Comparison of ENCODE assay signal across 8 mouse cellular contexts in the genomic region with DNA sequence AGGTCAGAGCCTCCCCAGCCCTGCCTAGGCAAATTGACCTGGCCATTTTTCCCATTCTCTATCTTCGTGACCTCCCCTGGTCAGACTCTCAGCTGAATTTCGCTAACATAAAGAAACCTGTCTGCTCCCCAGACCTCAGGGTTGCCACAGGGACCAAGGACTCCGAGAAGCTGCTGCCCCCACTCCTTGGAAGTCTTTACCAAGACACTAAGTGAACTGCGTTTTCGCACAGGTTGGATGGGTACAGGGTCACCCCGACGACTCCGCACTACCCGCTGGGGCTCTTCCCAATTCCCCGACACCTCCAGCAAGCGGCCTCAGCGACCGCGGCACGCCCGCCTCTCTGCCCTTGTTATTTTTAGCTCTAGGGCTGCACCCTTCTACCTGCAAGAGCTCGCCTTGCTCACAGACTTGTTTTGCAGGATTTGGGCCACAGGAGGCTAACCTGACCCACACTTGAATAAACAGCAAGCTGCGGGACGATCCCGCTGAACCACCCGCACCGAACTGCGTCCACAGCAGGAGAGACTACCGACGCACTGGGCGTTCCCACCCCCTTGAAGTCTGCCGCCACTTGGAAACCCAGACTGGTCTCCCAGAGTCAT. TPM values are rescaled to one million over a fixed set of nuclear protein-coding genes. Genes with fewer than 3 reads are reported as not detected.
DNase-seq lines count a peak whose midpoint lies in the region; ATAC-seq and TF ChIP-seq lines count a peak whose summit lies in the region.

No protein-coding gene starts in this region.

- no peak for TF ChIP-seq EP300 in ES-Bruce4 (IDR thresholded peaks at IDR 0.05; ENCODE audit: insufficient read depth, low read depth, low read length)
- no peak for TF ChIP-seq EP300 in lung, postnatal 0 days (IDR thresholded peaks at IDR 0.05)

- no peaks in the 10 kb centered on the region for H3K9me3 ChIP-seq in ES-Bruce4 (replicated peaks; ENCODE audit: control insufficient read depth, insufficient read depth, low read length, poor library complexity, severe bottlenecking)
- no peaks in the 10 kb centered on the region for H3K9me3 ChIP-seq in embryonic facial prominence, embryonic 15.5 days (replicated peaks)
- no peaks in the 10 kb centered on the region for H3K9me3 ChIP-seq in lung, postnatal 0 days (ENCODE audit: low read length)

- TF ChIP-seq CTCF in ES-Bruce4 (IDR thresholded peaks at IDR 0.05; ENCODE audit: low read depth, low read length): no peak
- no peak for TF ChIP-seq CTCF in kidney, adult 2 months (conservative IDR thresholded peaks at IDR 0.05; ENCODE audit: insufficient read depth, insufficient read length, low read depth, low read length)
- peak; percentile 41 for TF ChIP-seq CTCF in lung, postnatal 0 days (IDR thresholded peaks at IDR 0.05)
- no peak for TF ChIP-seq CTCF in left cerebral cortex, adult 2 months (IDR thresholded peaks at IDR 0.05)

- peak overlapping the region; percentile 57 for H3K4me3 ChIP-seq in ES-Bruce4 (ENCODE audit: low read depth, low read length)
- peak overlapping the region; percentile 31 for H3K4me3 ChIP-seq in embryonic facial prominence, embryonic 15.5 days (replicated peaks)
- peak overlapping the region; percentile 20; the same call in 1 of the 2 replicates for H3K4me3 ChIP-seq in kidney, adult 2 months (ENCODE audit: insufficient read depth, low read depth, low read length)
- peak overlapping the region; percentile 17; the same call in 1 of the 2 replicates for H3K4me3 ChIP-seq in lung, postnatal 0 days (ENCODE audit: low read depth, low read length)
- no peak overlapping the region for H3K4me3 ChIP-seq in left cerebral cortex, adult 2 months

- H3K27me3 ChIP-seq in ES-Bruce4 (ENCODE audit: control insufficient read depth, insufficient read depth, low read length, poor library complexity, severe bottlenecking): no peaks in the 10 kb centered on the region
- peaks cover 27% of the 10 kb centered on the region for H3K27me3 ChIP-seq in embryonic facial prominence, embryonic 15.5 days
- no peaks in the 10 kb centered on the region; the same call in 1 of the 2 replicates for H3K27me3 ChIP-seq in kidney, adult 2 months (replicated peaks; ENCODE audit: control insufficient read depth, insufficient read depth, low read length)
- H3K27me3 ChIP-seq in lung, postnatal 0 days (replicated peaks; ENCODE audit: insufficient read depth, low read length): 0 out of 2 replicates have a peak, but pooled peaks cover 13% of the 10 kb centered on the region

- TF ChIP-seq POLR2A in ES-Bruce4 (IDR thresholded peaks at IDR 0.05; ENCODE audit: insufficient read depth, low read length): no peak
- TF ChIP-seq POLR2A in kidney, adult 2 months (IDR thresholded peaks at IDR 0.05; ENCODE audit: low read depth, low read length): no peak

- 6% methylated on average over 27 of the region's 27 CpGs for WGBS in embryonic facial prominence, embryonic 15.5 days
- WGBS in kidney, adult 2 months: 12% methylated on average over 27 of the region's 27 CpGs
- 3% methylated on average over 27 of the region's 27 CpGs for WGBS in lung, postnatal 0 days

- H3K4me1 ChIP-seq in ES-Bruce4 (ENCODE audit: control insufficient read depth, insufficient read depth, low read length): peaks cover 2% of the 10 kb centered on the region
- peaks cover 11% of the 10 kb centered on the region; the same call in 1 of the 2 replicates for H3K4me1 ChIP-seq in embryonic facial prominence, embryonic 15.5 days
- H3K4me1 ChIP-seq in kidney, adult 2 months (ENCODE audit: control insufficient read depth, insufficient read depth, low read length): no peaks in the 10 kb centered on the region
- no peaks in the 10 kb centered on the region for H3K4me1 ChIP-seq in lung, postnatal 0 days (ENCODE audit: insufficient read depth, low read depth, low read length)

- H3K27ac ChIP-seq in ES-Bruce4 (ENCODE audit: insufficient read depth, low read length): no peak overlapping the region
- no peak overlapping the region for H3K27ac ChIP-seq in embryonic facial prominence, embryonic 15.5 days (replicated peaks)
- H3K27ac ChIP-seq in kidney, adult 2 months (ENCODE audit: insufficient read depth, low read depth, low read length): no peak overlapping the region
- H3K27ac ChIP-seq in lung, postnatal 0 days (ENCODE audit: low read length): no peak overlapping the region
- H3K27ac ChIP-seq in left cerebral cortex, adult 2 months: no peak overlapping the region

- peak; percentile 53 for DNase-seq in kidney, adult 2 months
- DNase-seq in lung, postnatal 0 days (ENCODE audit: low spot score): peak; percentile 69
- peak; percentile 33 for DNase-seq in urinary bladder, postnatal 25 days (ENCODE audit: low spot score)
- no peak for DNase-seq in left cerebral cortex, adult 2 months (ENCODE audit: extremely low spot score in 1 of 2, low spot score in 2 of 2)
- no peak for DNase-seq in cerebellum, postnatal 4 days (ENCODE audit: low spot score in 2 of 2)

- H3K9ac ChIP-seq in ES-Bruce4 (ENCODE audit: low read depth, poor library complexity, severe bottlenecking): peak overlapping the region; percentile 31; the same call in 1 of the 2 replicates
- no peak overlapping the region for H3K9ac ChIP-seq in embryonic facial prominence, embryonic 15.5 days
- no peak overlapping the region for H3K9ac ChIP-seq in lung, postnatal 0 days (replicated peaks; ENCODE audit: low read depth)

- H3K4me2 ChIP-seq in embryonic facial prominence, embryonic 15.5 days (replicated peaks): peak overlapping the region; percentile 49
- H3K4me2 ChIP-seq in lung, postnatal 0 days (replicated peaks; ENCODE audit: low read depth, low read length): peak overlapping the region; percentile 55

- H3K36me3 ChIP-seq in ES-Bruce4 (ENCODE audit: control insufficient read depth, insufficient read depth, low read length, poor library complexity, severe bottlenecking): no peaks in the 10 kb centered on the region
- no peaks in the 10 kb centered on the region for H3K36me3 ChIP-seq in embryonic facial prominence, embryonic 15.5 days
- no peaks in the 10 kb centered on the region for H3K36me3 ChIP-seq in kidney, adult 2 months (ENCODE audit: control insufficient read depth, insufficient read depth, low read length)
- H3K36me3 ChIP-seq in lung, postnatal 0 days (ENCODE audit: insufficient read depth, low read length): no peaks in the 10 kb centered on the region

- intact Hi-C loops in left cerebral cortex, adult 2 months (cut with DNase I): no loop called here

- no peak for ATAC-seq in embryonic facial prominence, embryonic 15.5 days (ENCODE audit: insufficient number of reproducible peaks, low FRiP score, low TSS enrichment, low read depth)
- ATAC-seq in lung, postnatal 0 days: peak; percentile 66
- no peak for ATAC-seq in CD4-positive, CD25-positive, alpha-beta regulatory T cell, adult 4 months

RNA-seq across cellular contexts. Expression of gene Bmp4, which starts 7.7 kb away (rescaled TPM):
- polyA plus RNA-seq in ES-Bruce4 (2011; ENCODE audit: insufficient read depth, insufficient read length, low read depth, missing spikeins): 22.0 and 27.9 TPM in 2 replicates
- 40.1 and 42.7 TPM in 2 replicates for polyA plus RNA-seq in embryonic facial prominence, embryonic 15.5 days (2015; fragmentation: Nextera tagmentation; extraction: Ambion mirVana)
- polyA plus RNA-seq in kidney, adult 2 months (2012; rRNA removed): 134 and 149 TPM in 2 replicates
- 34.3 and 42.7 TPM in 2 replicates for polyA plus RNA-seq in lung, postnatal 0 days (2015; fragmentation: Nextera tagmentation; extraction: Ambion mirVana)
- 1 to 10 TPM; 4.2 to 6.0 TPM for total RNA-seq in left cerebral cortex, adult 2 months (2021)
- polyA plus RNA-seq in CD4-positive, CD25-positive, alpha-beta regulatory T cell, adult 4 months (2017; shearing (Covaris generic)): not detected

RNA-seq across cellular contexts. Expression of gene Gm15217, which starts 19.0 kb away (rescaled TPM):
- not detected in 2 replicates for polyA plus RNA-seq in ES-Bruce4 (2011; ENCODE audit: insufficient read depth, insufficient read length, low read depth, missing spikeins)
- polyA plus RNA-seq in embryonic facial prominence, embryonic 15.5 days (2015; fragmentation: Nextera tagmentation; extraction: Ambion mirVana): not detected in 2 replicates
- polyA plus RNA-seq in kidney, adult 2 months (2012; rRNA removed): 34.5 and 40.3 TPM in 2 replicates
- polyA plus RNA-seq in lung, postnatal 0 days (2015; fragmentation: Nextera tagmentation; extraction: Ambion mirVana): 0.76 and 0.93 TPM in 2 replicates
- not detected for total RNA-seq in left cerebral cortex, adult 2 months (2021)
- not detected for polyA plus RNA-seq in CD4-positive, CD25-positive, alpha-beta regulatory T cell, adult 4 months (2017; shearing (Covaris generic))

Comparison
In these comparisons a context has a peak if more than half of its experiments do, and no peak if none do; other contexts are left out.
1. DNase-seq: peak in kidney, adult 2 months (single experiment), lung, postnatal 0 days (single experiment) and urinary bladder, postnatal 25 days (single experiment); none in left cerebral cortex, adult 2 months (0 of 2) and cerebellum, postnatal 4 days (0 of 2).
2. RNA of gene Bmp4, which starts 7.7 kb away (polyA plus RNA-seq): 134 to 149 TPM in kidney, adult 2 months, 40.1 to 42.7 TPM in embryonic facial prominence, embryonic 15.5 days, 34.3 to 42.7 TPM in lung, postnatal 0 days and 22.0 to 27.9 TPM in ES-Bruce4; not detected in CD4-positive, CD25-positive, alpha-beta regulatory T cell, adult 4 months; every median in the first group is over 10 times any median in the second.
3. RNA of gene Gm15217, which starts 19.0 kb away (polyA plus RNA-seq): 34.5 to 40.3 TPM in kidney, adult 2 months; 0.76 to 0.93 TPM in lung, postnatal 0 days, not detected in embryonic facial prominence, embryonic 15.5 days, not detected in ES-Bruce4 and not detected in CD4-positive, CD25-positive, alpha-beta regulatory T cell, adult 4 months; every median in the first group is over 10 times any median in the second.